Comparison of ENCODE assay signal across 8 mouse cellular contexts in genomic region chr11:69578301-69578700, GRCm38 (mm10). TPM values are rescaled to one million over a fixed set of nuclear protein-coding genes. Genes with fewer than 3 reads are reported as not detected.
A peak's percentile ranks its signal among the peaks of the same experiment; 100 is the strongest.
DNase-seq lines count a peak whose midpoint lies in the region; ATAC-seq and TF ChIP-seq lines count a peak whose summit lies in the region.

No protein-coding gene starts in this region.

- H3K27ac ChIP-seq in heart, embryonic 11.5 days (ENCODE audit: low read depth, low read length) = no peak overlapping the region; the same call in 1 of the 2 replicates
- H3K27ac ChIP-seq in ES-Bruce4 (ENCODE audit: insufficient read depth, low read length) = no peak overlapping the region
- H3K27ac ChIP-seq in forebrain, embryonic 16.5 days (ENCODE audit: low read length) = no peak overlapping the region
- H3K27ac ChIP-seq in liver, embryonic 15.5 days (replicated peaks) = peak overlapping the region; percentile 85

- no peak for ATAC-seq in heart, embryonic 11.5 days (replicated peaks; ENCODE audit: insufficient number of reproducible peaks, low FRiP score, low TSS enrichment)
- ATAC-seq in forebrain, embryonic 16.5 days = no peak
- no peak for ATAC-seq in liver, embryonic 15.5 days (ENCODE audit: insufficient read depth)

- 11% methylated on average over 15 of the region's 15 CpGs for WGBS in heart, embryonic 11.5 days (ENCODE audit: insufficient replicate concordance)
- WGBS in forebrain, embryonic 16.5 days = 11% methylated on average over 15 of the region's 15 CpGs
- WGBS in liver, embryonic 15.5 days (ENCODE audit: insufficient replicate concordance) = 6% methylated on average over 15 of the region's 15 CpGs

- TF ChIP-seq POLR2A in ES-Bruce4 (IDR thresholded peaks at IDR 0.05; ENCODE audit: insufficient read depth, low read length) = no peak

- TF ChIP-seq EP300 in ES-Bruce4 (IDR thresholded peaks at IDR 0.05; ENCODE audit: insufficient read depth, low read depth, low read length) = no peak

- H3K4me2 ChIP-seq in heart, embryonic 11.5 days = peak overlapping the region; percentile 89
- peak overlapping the region; percentile 88 for H3K4me2 ChIP-seq in forebrain, embryonic 16.5 days (ENCODE audit: low read length)
- peak overlapping the region; percentile 91 for H3K4me2 ChIP-seq in liver, embryonic 15.5 days

- peak overlapping the region; percentile 60 for H3K4me3 ChIP-seq in heart, embryonic 11.5 days (ENCODE audit: low read depth, low read length)
- peak overlapping the region; percentile 88 for H3K4me3 ChIP-seq in ES-Bruce4 (ENCODE audit: low read depth, low read length)
- H3K4me3 ChIP-seq in forebrain, embryonic 16.5 days (replicated peaks; ENCODE audit: low read length) = peak overlapping the region; percentile 81
- H3K4me3 ChIP-seq in liver, embryonic 15.5 days (replicated peaks) = peak overlapping the region; percentile 90

- peaks cover 33% of the 10 kb centered on the region for H3K4me1 ChIP-seq in heart, embryonic 11.5 days (ENCODE audit: control insufficient read depth, insufficient read depth, low read length)
- H3K4me1 ChIP-seq in ES-Bruce4 (ENCODE audit: control insufficient read depth, insufficient read depth, low read length) = peaks cover 2% of the 10 kb centered on the region
- H3K4me1 ChIP-seq in forebrain, embryonic 16.5 days (replicated peaks; ENCODE audit: control insufficient read depth, insufficient read depth, low read length) = peaks cover 36% of the 10 kb centered on the region
- H3K4me1 ChIP-seq in liver, embryonic 15.5 days (replicated peaks) = peaks cover 60% of the 10 kb centered on the region

- TF ChIP-seq CTCF in ES-Bruce4 (IDR thresholded peaks at IDR 0.05; ENCODE audit: low read depth, low read length) = no peak

- H3K27me3 ChIP-seq in heart, embryonic 11.5 days (ENCODE audit: control insufficient read depth, insufficient read depth, low read length) = no peaks in the 10 kb centered on the region
- no peaks in the 10 kb centered on the region for H3K27me3 ChIP-seq in ES-Bruce4 (ENCODE audit: control insufficient read depth, insufficient read depth, low read length, poor library complexity, severe bottlenecking)
- H3K27me3 ChIP-seq in forebrain, embryonic 16.5 days (replicated peaks; ENCODE audit: control insufficient read depth, insufficient read depth, low read length) = no peaks in the 10 kb centered on the region
- no peaks in the 10 kb centered on the region for H3K27me3 ChIP-seq in liver, embryonic 15.5 days

- H3K9me3 ChIP-seq in heart, embryonic 11.5 days (replicated peaks; ENCODE audit: control insufficient read depth, low read length) = no peaks in the 10 kb centered on the region
- H3K9me3 ChIP-seq in ES-Bruce4 (replicated peaks; ENCODE audit: control insufficient read depth, insufficient read depth, low read length, poor library complexity, severe bottlenecking) = no peaks in the 10 kb centered on the region
- no peaks in the 10 kb centered on the region for H3K9me3 ChIP-seq in forebrain, embryonic 16.5 days (ENCODE audit: control insufficient read depth, low read length)
- no peaks in the 10 kb centered on the region for H3K9me3 ChIP-seq in liver, embryonic 15.5 days (replicated peaks)

- DNase-seq in heart, postnatal 4 days = no peak
- DNase-seq in right cerebral cortex, postnatal 10 days (ENCODE audit: low spot score in 2 of 2) = no peak
- no peak for DNase-seq in urinary bladder, adult 18-20 months (ENCODE audit: low spot score in 2 of 2)
- DNase-seq in layer of hippocampus, adult 18-20 months (ENCODE audit: low spot score in 2 of 2) = no peak

- H3K36me3 ChIP-seq in heart, embryonic 11.5 days (ENCODE audit: control insufficient read depth, insufficient read depth, low read length) = 0 out of 2 replicates have a peak, but pooled peaks cover 2% of the 10 kb centered on the region
- peaks cover 9% of the 10 kb centered on the region for H3K36me3 ChIP-seq in ES-Bruce4 (ENCODE audit: control insufficient read depth, insufficient read depth, low read length, poor library complexity, severe bottlenecking)
- no peaks in the 10 kb centered on the region for H3K36me3 ChIP-seq in forebrain, embryonic 16.5 days (ENCODE audit: control insufficient read depth, insufficient read depth)
- peaks cover 35% of the 10 kb centered on the region for H3K36me3 ChIP-seq in liver, embryonic 15.5 days (replicated peaks)

- peak overlapping the region; percentile 76 for H3K9ac ChIP-seq in heart, embryonic 11.5 days (ENCODE audit: low read depth, low read length)
- peak overlapping the region; percentile 76 for H3K9ac ChIP-seq in ES-Bruce4 (ENCODE audit: low read depth, poor library complexity, severe bottlenecking)
- peak overlapping the region; percentile 81 for H3K9ac ChIP-seq in forebrain, embryonic 16.5 days (replicated peaks; ENCODE audit: low read depth, low read length)
- peak overlapping the region; percentile 88 for H3K9ac ChIP-seq in liver, embryonic 15.5 days

RNA-seq across cellular contexts. Expression of gene Wrap53, which starts 1.8 kb away (rescaled TPM):
- 20.3 and 22.9 TPM in 2 replicates for polyA plus RNA-seq in heart, embryonic 11.5 days (2014; fragmentation: Nextera tagmentation; extraction: Ambion mirVana)
- 1 to 10 TPM; 5.8 to 7.0 TPM for total RNA-seq in heart, postnatal 4 days (2021)
- 10.3 and 17.8 TPM in 2 replicates for polyA plus RNA-seq in ES-Bruce4 (2011; ENCODE audit: insufficient read depth, insufficient read length, low read depth, missing spikeins)
- 27.3 and 28.6 TPM in 2 replicates for polyA plus RNA-seq in forebrain, embryonic 16.5 days (2015; fragmentation: Nextera tagmentation; extraction: Ambion mirVana)
- polyA plus RNA-seq in liver, embryonic 15.5 days (2015; fragmentation: Nextera tagmentation; extraction: Ambion mirVana) = 15.9 and 16.9 TPM in 2 replicates
- total RNA-seq in layer of hippocampus, adult 18-20 months (2021) = 10 to 100 TPM; 14.3 to 14.8 TPM

RNA-seq across cellular contexts. Expression of gene Trp53, which starts 1.9 kb away (rescaled TPM):
- polyA plus RNA-seq in heart, embryonic 11.5 days (2014; fragmentation: Nextera tagmentation; extraction: Ambion mirVana) = 103 and 107 TPM in 2 replicates
- 10 to 100 TPM; 41.6 to 46.1 TPM for total RNA-seq in heart, postnatal 4 days (2021)
- polyA plus RNA-seq in ES-Bruce4 (2011; ENCODE audit: insufficient read depth, insufficient read length, low read depth, missing spikeins) = 230 and 277 TPM in 2 replicates
- polyA plus RNA-seq in forebrain, embryonic 16.5 days (2015; fragmentation: Nextera tagmentation; extraction: Ambion mirVana) = 103 and 109 TPM in 2 replicates
- polyA plus RNA-seq in liver, embryonic 15.5 days (2015; fragmentation: Nextera tagmentation; extraction: Ambion mirVana) = 62.4 and 63.8 TPM in 2 replicates
- 10 to 100 TPM; 25.5 to 26.9 TPM for total RNA-seq in layer of hippocampus, adult 18-20 months (2021)

RNA-seq across cellular contexts. Expression of gene Efnb3, which starts 18.3 kb away (rescaled TPM):
- polyA plus RNA-seq in heart, embryonic 11.5 days (2014; fragmentation: Nextera tagmentation; extraction: Ambion mirVana) = 15.2 and 19.0 TPM in 2 replicates
- 100 to 1,000 TPM in 1 of 2 experiments, 10 to 100 TPM in 1; 98.5 to 117 TPM for total RNA-seq in heart, postnatal 4 days (2021)
- polyA plus RNA-seq in ES-Bruce4 (2011; ENCODE audit: insufficient read depth, insufficient read length, low read depth, missing spikeins) = 3.9 and 4.0 TPM in 2 replicates
- polyA plus RNA-seq in forebrain, embryonic 16.5 days (2015; fragmentation: Nextera tagmentation; extraction: Ambion mirVana) = 95.7 and 123 TPM in 2 replicates
- 0.50 and 0.58 TPM in 2 replicates for polyA plus RNA-seq in liver, embryonic 15.5 days (2015; fragmentation: Nextera tagmentation; extraction: Ambion mirVana)
- 100 to 1,000 TPM; 126 to 137 TPM for total RNA-seq in layer of hippocampus, adult 18-20 months (2021)

RNA-seq across cellular contexts. Expression of gene Atp1b2, which starts 27.4 kb away (rescaled TPM):
- polyA plus RNA-seq in heart, embryonic 11.5 days (2014; fragmentation: Nextera tagmentation; extraction: Ambion mirVana) = 31.0 and 36.2 TPM in 2 replicates
- 10 to 100 TPM; 27.0 to 29.1 TPM for total RNA-seq in heart, postnatal 4 days (2021)
- polyA plus RNA-seq in ES-Bruce4 (2011; ENCODE audit: insufficient read depth, insufficient read length, low read depth, missing spikeins) = 20.4 and 24.0 TPM in 2 replicates
- 30.2 and 33.8 TPM in 2 replicates for polyA plus RNA-seq in forebrain, embryonic 16.5 days (2015; fragmentation: Nextera tagmentation; extraction: Ambion mirVana)
- 14.1 and 14.7 TPM in 2 replicates for polyA plus RNA-seq in liver, embryonic 15.5 days (2015; fragmentation: Nextera tagmentation; extraction: Ambion mirVana)
- 100 to 1,000 TPM; 402 to 407 TPM for total RNA-seq in layer of hippocampus, adult 18-20 months (2021)

RNA-seq across cellular contexts. Expression of gene Dnah2, which starts 29.4 kb away (rescaled TPM):
- polyA plus RNA-seq in heart, embryonic 11.5 days (2014; fragmentation: Nextera tagmentation; extraction: Ambion mirVana) = 0.20 and 1.3 TPM in 2 replicates
- total RNA-seq in heart, postnatal 4 days (2021) = under 1 TPM; 0.20 to 0.50 TPM
- 1.2 and 2.0 TPM in 2 replicates for polyA plus RNA-seq in ES-Bruce4 (2011; ENCODE audit: insufficient read depth, insufficient read length, low read depth, missing spikeins)
- polyA plus RNA-seq in forebrain, embryonic 16.5 days (2015; fragmentation: Nextera tagmentation; extraction: Ambion mirVana) = 3.5 and 3.7 TPM in 2 replicates
- polyA plus RNA-seq in liver, embryonic 15.5 days (2015; fragmentation: Nextera tagmentation; extraction: Ambion mirVana) = 0.07 and 0.20 TPM in 2 replicates
- total RNA-seq in layer of hippocampus, adult 18-20 months (2021) = 1 to 10 TPM; 3.9 to 4.3 TPM
